Mouse (Mus musculus) myocyte (in vitro differentiated cells): ENCODE results near the gene Anln.
"Not testable (repeated sequence)": the region's sequence is repeated elsewhere in the genome, so short reads cannot be mapped to it uniquely, and the experiment has no call there.

Experiments used
- E2F4 ChIP-seq: IDR thresholded peaks from one replicate; pipeline ENCODE4 v1.6.1; 2011; ENCODE audit warnings: mild to moderate bottlenecking, control low read depth, moderate library complexity; ENCODE audit not compliant: insufficient read depth
- MAX ChIP-seq: IDR thresholded peaks from one replicate; pipeline ENCODE4 v1.6.1; 2011; ENCODE audit warnings: low read depth, mild to moderate bottlenecking, control low read depth
- MYOD1 ChIP-seq, 3 experiments: IDR thresholded peaks; one replicate each; pipeline ENCODE4 v1.6.1; 2011; ENCODE audit warnings: control low read depth in 2 of 3, low read depth in 2 of 3, mild to moderate bottlenecking in 2 of 3, moderate library complexity in 1 of 3; ENCODE audit not compliant: insufficient read length in 2 of 3, control insufficient read depth in 1 of 3
- POLR2A ChIP-seq: IDR thresholded peaks from one replicate; pipeline ENCODE4 v1.6.1; 2011; ENCODE audit warnings: low read depth, mild to moderate bottlenecking, control low read depth, moderate library complexity; ENCODE audit not compliant: insufficient read length
- POLR2AphosphoS2 ChIP-seq: IDR thresholded peaks from one replicate; pipeline ENCODE4 v1.6.1; 2011; ENCODE audit warnings: low read depth, control low read depth; ENCODE audit not compliant: insufficient read length
- REST ChIP-seq: IDR thresholded peaks from one replicate; pipeline ENCODE4 v1.6.1; 2011; ENCODE audit warnings: mild to moderate bottlenecking, control low read depth, moderate library complexity; ENCODE audit not compliant: insufficient read depth, insufficient read length
- TCF12 ChIP-seq: IDR thresholded peaks from one replicate; pipeline ENCODE4 v1.6.1; 2011; ENCODE audit warnings: mild to moderate bottlenecking, control low read depth; ENCODE audit not compliant: poor library complexity, insufficient read depth, severe bottlenecking
- USF1 ChIP-seq: IDR thresholded peaks from one replicate; pipeline ENCODE4 v1.6.1; 2011; ENCODE audit warnings: low read depth, mild to moderate bottlenecking, control low read depth, moderate library complexity

DNA sequence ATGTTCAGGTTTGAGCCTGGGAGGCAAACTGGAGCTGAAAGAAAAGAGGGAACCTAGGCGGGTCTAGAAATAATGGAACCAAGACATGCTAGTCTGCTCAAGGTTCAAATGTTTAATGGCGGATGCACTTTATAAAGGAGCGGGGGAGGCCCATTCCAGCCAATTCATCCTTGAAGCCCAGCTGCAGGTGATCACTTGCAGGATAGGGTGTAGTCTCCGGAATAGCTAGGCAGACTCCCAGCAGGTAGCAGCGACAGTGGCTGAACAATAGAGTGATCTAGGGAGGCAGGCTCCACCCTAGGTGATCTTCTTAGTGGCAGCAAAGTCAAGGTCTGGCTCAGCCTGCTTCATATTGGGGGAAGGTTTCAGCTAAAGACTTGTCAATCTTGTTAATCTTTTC, 72.9 kb downstream of the Anln start:
- TF ChIP-seq USF1; POLR2A; POLR2AphosphoS2; MYOD1 (IDR thresholded peaks at IDR 0.05; ENCODE audit: control insufficient read depth in 1 of 3, insufficient read length in 2 of 3, low read depth in 2 of 3); E2F4; REST; TCF12; MAX: not testable (repeated sequence)
